Mouse (Mus musculus) retina, postnatal 7 days (tissue): ENCODE measurements at regions not wholly inside any gene's neighbourhood (a gene's known extent, or its start where the extent isn't known, plus 50 kb on each side); places are given as distances from the start of the nearest gene placed in this dataset.
A peak's percentile ranks its signal among the peaks of the same experiment; 100 is the strongest.

Experiments
- DNase-seq: peaks from one replicate; pipeline ENCODE4 v3.0.0-alpha.2; 2012; ENCODE audit warnings: low read depth, low spot score

DNA sequence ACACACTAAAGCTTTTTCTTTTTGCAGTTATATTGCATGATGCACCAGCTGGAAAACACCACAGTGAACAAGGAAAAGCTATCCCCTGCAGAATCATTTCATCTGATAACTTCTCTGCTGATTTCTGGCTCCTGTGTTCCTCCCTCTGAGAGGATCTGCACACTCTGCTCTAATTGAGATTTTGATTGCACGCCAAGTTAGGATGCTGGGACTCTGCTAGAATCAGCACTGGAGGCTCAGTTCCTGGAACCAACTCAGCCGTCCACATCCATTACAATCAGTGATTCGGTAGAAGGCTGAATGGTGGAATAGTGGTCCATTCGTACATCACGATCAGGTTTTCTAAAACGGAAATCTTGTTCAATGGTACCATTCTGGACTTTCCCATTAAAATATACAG is 434.1 kb downstream of the Tox3 start:
- peak; percentile 2 for DNase-seq

DNA sequence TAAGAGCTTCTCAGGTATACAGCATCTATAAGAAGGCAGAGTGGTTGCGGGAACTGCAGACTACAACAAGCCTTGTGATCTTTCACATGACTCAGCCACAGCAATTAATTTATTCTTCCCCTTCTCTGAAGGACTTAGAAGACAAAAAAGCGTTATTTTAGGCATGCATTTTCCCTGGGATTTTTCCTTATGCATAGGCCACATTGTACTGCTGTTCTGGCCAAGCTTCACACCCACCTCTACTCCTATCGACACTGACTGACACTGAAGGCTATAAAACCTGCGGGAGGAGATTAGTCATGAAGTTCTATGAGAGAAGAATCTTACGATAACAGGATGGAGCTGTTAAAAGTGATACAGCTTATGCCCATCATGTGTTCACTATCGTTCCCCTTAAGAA is 441.9 kb downstream of the Tox3 start:
- DNase-seq: no peak

GRCm38 (mm10) chr8:89905588-89905987 is 442.6 kb downstream of the Tox3 start:
- no peak for DNase-seq

DNA sequence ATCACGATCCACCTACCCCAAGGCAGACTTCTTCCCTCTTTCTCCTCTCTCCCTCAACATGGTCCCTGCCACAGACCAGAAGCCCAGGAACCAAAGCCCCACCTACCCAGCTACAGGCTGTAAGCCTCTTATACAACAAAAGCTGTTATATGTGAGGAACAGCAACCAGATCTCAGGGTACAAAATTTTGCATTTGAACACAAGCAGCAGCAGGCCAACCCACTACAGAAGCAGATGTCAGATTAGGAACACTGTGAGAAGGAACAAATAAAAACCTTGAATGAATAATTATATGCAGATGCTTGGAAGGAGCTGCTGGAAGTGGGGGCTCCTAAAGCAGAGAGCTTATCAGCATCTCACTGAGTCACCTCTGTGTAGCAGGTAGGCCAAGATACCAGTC is 444.8 kb downstream of the Tox3 start:
- DNase-seq: no peak

DNA sequence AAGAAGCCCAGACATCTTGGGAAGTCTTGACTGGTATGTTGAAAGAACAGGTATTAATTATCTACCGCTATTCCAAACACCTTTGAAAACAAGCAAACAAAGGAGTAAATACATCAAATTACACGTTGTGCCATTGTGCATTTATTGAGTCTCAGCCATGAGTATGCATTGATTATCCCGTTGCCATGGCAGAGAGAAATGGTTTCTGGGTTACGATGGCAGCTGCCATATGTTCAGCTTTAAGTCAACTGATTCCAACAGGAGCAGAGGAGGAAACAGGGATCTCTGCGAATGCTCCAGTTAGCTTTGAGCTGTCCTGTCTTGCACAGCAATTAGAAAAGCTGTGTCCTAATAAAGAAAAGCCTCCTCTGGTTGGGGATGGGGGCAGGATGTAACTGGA is 475.4 kb downstream of the Tox3 start:
- DNase-seq: no peak

- DNase-seq: no peak
Observed at GRCm38 (mm10) chr8:89871966-89872365, 476.2 kb downstream of the Tox3 start.

GRCm38 (mm10) chr8:89859813-89860212 is 488.3 kb downstream of the Tox3 start:
- no peak for DNase-seq

GRCm38 (mm10) chr8:89858706-89859385 is 489.3 kb downstream of the Tox3 start:
- DNase-seq: no peak

- DNase-seq: no peak
Observed at GRCm38 (mm10) chr8:89855556-89855955, 492.6 kb downstream of the Tox3 start.

- peak; percentile 37 for DNase-seq
Observed at GRCm38 (mm10) chr8:89850209-89850796, 497.8 kb downstream of the Tox3 start.

- peak; percentile 41 for DNase-seq
Observed at GRCm38 (mm10) chr8:89849416-89850208, 498.5 kb downstream of the Tox3 start.

DNA sequence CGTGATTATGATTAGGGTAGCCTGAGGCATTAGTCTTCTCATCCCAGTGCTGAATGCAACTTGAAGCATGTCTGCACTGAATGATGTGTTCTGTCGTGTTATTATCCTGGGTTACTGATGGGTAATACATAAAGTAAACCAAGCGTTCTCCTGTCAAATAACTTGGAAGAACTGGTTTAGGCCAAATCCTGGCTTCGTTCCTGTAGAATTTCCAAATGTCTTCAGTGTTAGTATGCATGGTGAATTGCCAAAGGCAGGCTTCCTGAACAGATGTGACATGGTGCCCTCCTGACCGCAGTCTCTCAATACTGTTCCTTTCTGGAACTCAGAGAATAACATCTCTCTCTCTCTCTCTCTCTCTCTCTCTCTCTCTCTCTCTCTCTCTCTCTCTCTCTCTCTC is 509.6 kb downstream of the Tox3 start:
- no peak for DNase-seq

DNA sequence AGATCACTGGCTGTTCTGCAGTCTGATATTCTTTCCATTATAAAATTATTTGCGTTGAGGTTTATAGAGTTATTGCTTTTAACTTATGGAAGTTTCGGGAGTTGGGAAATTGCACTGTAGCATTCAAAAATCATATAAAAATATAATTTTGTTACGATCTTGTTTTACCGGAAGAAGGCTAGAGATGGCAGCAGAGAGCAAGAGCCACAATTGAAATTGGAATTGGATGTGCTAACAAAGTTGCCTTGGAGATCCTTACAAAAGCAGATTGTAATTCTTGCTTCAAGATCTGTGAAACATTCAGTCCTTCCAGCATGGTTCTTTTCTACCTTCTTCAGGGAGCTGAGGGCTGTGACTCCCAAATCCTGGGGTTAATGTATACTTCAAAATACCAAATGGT is 514.4 kb downstream of the Tox3 start:
- DNase-seq: no peak

GRCm38 (mm10) chr8:89824586-89824985 is 523.6 kb downstream of the Tox3 start:
- DNase-seq: no peak

GRCm38 (mm10) chr8:89823631-89824030 is 524.5 kb downstream of the Tox3 start:
- DNase-seq: no peak

- DNase-seq: no peak
Observed at GRCm38 (mm10) chr8:89812036-89812711, 536.0 kb downstream of the Tox3 start.

GRCm38 (mm10) chr8:89788296-89788695 is 559.8 kb downstream of the Tox3 start:
- DNase-seq: no peak

GRCm38 (mm10) chr8:89787050-89787905 is 560.9 kb downstream of the Tox3 start:
- DNase-seq: peak; percentile 54

- DNase-seq: peak; percentile 70
Observed at GRCm38 (mm10) chr8:89785011-89785410, 563.1 kb downstream of the Tox3 start.

GRCm38 (mm10) chr8:89783311-89783710 is 564.8 kb downstream of the Tox3 start:
- DNase-seq: no peak

- DNase-seq: no peak
Observed at GRCm38 (mm10) chr8:89766387-89766786, 581.8 kb downstream of the Tox3 start.
